Mouse (Mus musculus) 416B (cell line): ENCODE measurements around the gene Fyttd1.

Experiments used
- DNase-seq: peaks from one replicate; pipeline ENCODE4 v3.0.0; 2011; ENCODE audit warnings: low read depth

Gene Fyttd1

GRCm38 (mm10) chr16:32942694-32943093 is 65.4 kb downstream of the Fyttd1 start:
- no peak for DNase-seq

- DNase-seq: no peak
Observed at GRCm38 (mm10) chr16:32945379-32945778, 68.1 kb downstream of the Fyttd1 start.

- DNase-seq: no peak
Observed at GRCm38 (mm10) chr16:32948016-32948415, 70.7 kb downstream of the Fyttd1 start.

GRCm38 (mm10) chr16:32948656-32949055 is 71.4 kb downstream of the Fyttd1 start:
- DNase-seq: no peak

- no peak for DNase-seq
Observed at GRCm38 (mm10) chr16:32949281-32949680, 72.0 kb downstream of the Fyttd1 start.

GRCm38 (mm10) chr16:32951074-32951473 is 73.8 kb downstream of the Fyttd1 start:
- no peak for DNase-seq

GRCm38 (mm10) chr16:32953806-32954205 is 76.5 kb downstream of the Fyttd1 start:
- peak; percentile 57 for DNase-seq

- no peak for DNase-seq
Observed at GRCm38 (mm10) chr16:32954304-32954703, 77.0 kb downstream of the Fyttd1 start.

GRCm38 (mm10) chr16:32956889-32957288 is 79.6 kb downstream of the Fyttd1 start:
- no peak for DNase-seq
